Mouse (Mus musculus) lung, adult 2 months (tissue): ENCODE data around the gene Abi2.

Experiments used
- CTCF ChIP-seq: fragments of 200-500 bp; IDR thresholded peaks from 2 replicates; pipeline ENCODE4 v1.5.1; 2011; ENCODE audit warnings: mild to moderate bottlenecking, low read length, control low read depth; ENCODE audit not compliant: insufficient read depth
- POLR2A ChIP-seq: fragments of 200-500 bp; IDR thresholded peaks from 2 replicates; pipeline ENCODE4 v1.6.1; 2011; ENCODE audit warnings: low read depth, mild to moderate bottlenecking, control low read depth, low read length, borderline replicate concordance; ENCODE audit errors: extremely low read depth

GRCm38 (mm10) chr1:60488635-60489034 is 79.2 kb downstream of the Abi2 start:
- TF ChIP-seq CTCF, result no peak
- TF ChIP-seq POLR2A, result no peak
